Mouse (Mus musculus): Measurements from ENCODE around the gene Ppp1r1b. TPM values are rescaled to one million over a fixed set of nuclear protein-coding genes. Genes with fewer than 3 reads are reported as not detected.

Ppp1r1b gene
- polyA plus RNA-seq, 2 experiments, result 0.04 to 0.17 TPM

DNA sequence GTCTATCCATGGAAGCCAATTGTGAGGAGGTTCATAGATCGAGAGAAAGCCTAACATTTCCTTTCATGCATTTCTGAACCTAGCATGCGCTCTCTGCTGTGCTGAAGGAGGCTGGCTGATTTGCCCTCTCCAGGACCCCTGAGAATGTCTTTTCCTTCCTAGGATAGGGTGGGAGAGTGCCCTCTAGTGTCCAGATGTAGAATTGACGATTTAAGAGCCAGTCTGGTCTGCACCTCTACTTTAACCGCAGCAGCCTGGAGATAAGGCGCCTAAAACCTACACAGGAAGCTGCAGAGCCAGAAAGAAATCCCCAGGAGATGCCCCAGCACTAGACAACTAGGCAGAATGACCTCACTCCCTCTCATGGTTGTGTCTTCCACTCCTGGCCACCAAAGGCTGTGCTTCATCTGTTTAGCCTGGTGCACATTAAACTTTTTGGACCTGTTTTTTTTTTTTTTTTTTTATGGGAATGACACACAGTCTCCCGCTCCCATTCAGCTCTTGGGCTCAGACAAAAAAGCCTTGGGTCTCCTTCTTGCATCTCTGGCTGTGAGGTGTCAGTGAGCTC lies 7.6 kb downstream of the Ppp1r1b start:
- H3K27ac ChIP-seq, result no peak overlapping the region
- TF ChIP-seq EP300 (IDR thresholded peaks at IDR 0.05; ENCODE audit: low read depth), result no peak
- peak; percentile 86 for TF ChIP-seq CTCF (IDR thresholded peaks at IDR 0.05; ENCODE audit: low read depth)
- no peak overlapping the region for H3K4me2 ChIP-seq (ENCODE audit: low read depth)
- no peak overlapping the region for H3K9ac ChIP-seq (replicated peaks)
- WGBS (ENCODE audit: insufficient replicate concordance), result 8% methylated on average over 6 of the region's 6 CpGs
- ATAC-seq (ENCODE audit: insufficient read depth), result no peak
- H3K9me3 ChIP-seq (ENCODE audit: control insufficient read depth, low read length), result no peaks in the 10 kb centered on the region
- DNase-seq (ENCODE audit: low read depth in 3 of 3, low spot score in 3 of 3), result peak; percentile 61 to 62 (median 61)
- no peaks in the 10 kb centered on the region for H3K36me3 ChIP-seq (replicated peaks; ENCODE audit: control insufficient read depth, insufficient read depth, low read depth)
- H3K4me1 ChIP-seq (replicated peaks; ENCODE audit: control insufficient read depth in 2 of 2, insufficient read depth in 2 of 2, low read length in 1 of 2), result peaks cover 9 to 19% of the 10 kb centered on the region in 2 experiments
- peaks cover 11% of the 10 kb centered on the region for H3K27me3 ChIP-seq (ENCODE audit: control insufficient read depth, insufficient read depth, low read length)
- H3K4me3 ChIP-seq (ENCODE audit: insufficient read depth in 1 of 2, low read depth in 2 of 2, low read length in 2 of 2), result no peak overlapping the region

GRCm38 (mm10) chr11:98356625-98357394 lies 8.6 kb downstream of the Ppp1r1b start:
- H3K27me3 ChIP-seq (ENCODE audit: control insufficient read depth, insufficient read depth, low read length), result peaks cover 4% of the 10 kb centered on the region
- ATAC-seq (ENCODE audit: insufficient read depth), result no peak
- no peaks in the 10 kb centered on the region for H3K9me3 ChIP-seq (ENCODE audit: control insufficient read depth, low read length)
- H3K4me3 ChIP-seq (ENCODE audit: insufficient read depth in 1 of 2, low read depth in 2 of 2, low read length in 2 of 2), result no peak overlapping the region
- DNase-seq (ENCODE audit: low read depth in 3 of 3, low spot score in 3 of 3), result no peak
- H3K36me3 ChIP-seq (replicated peaks; ENCODE audit: control insufficient read depth, insufficient read depth, low read depth), result no peaks in the 10 kb centered on the region
- TF ChIP-seq CTCF (IDR thresholded peaks at IDR 0.05; ENCODE audit: low read depth), result no peak
- no peak for TF ChIP-seq EP300 (IDR thresholded peaks at IDR 0.05; ENCODE audit: low read depth)
- H3K4me2 ChIP-seq (ENCODE audit: low read depth), result peak overlapping the region; percentile 80
- no peak overlapping the region for H3K27ac ChIP-seq
- 63% methylated on average over 7 of the region's 7 CpGs for WGBS (ENCODE audit: insufficient replicate concordance)
- H3K9ac ChIP-seq (replicated peaks), result no peak overlapping the region
- peaks cover 9 to 19% of the 10 kb centered on the region in 2 experiments for H3K4me1 ChIP-seq (replicated peaks; ENCODE audit: control insufficient read depth in 2 of 2, insufficient read depth in 2 of 2, low read length in 1 of 2)

- Histone ChIP-seq H3K9ac (replicated peaks) (peak overlapping the region; percentile 67), H3K27ac (peak overlapping the region; percentile 41), H3K27me3 (ENCODE audit: control insufficient read depth, insufficient read depth, low read length) (peaks cover 4% of the 10 kb centered on the region), H3K4me2 (ENCODE audit: low read depth) (peak overlapping the region; percentile 80), H3K36me3 (replicated peaks; ENCODE audit: control insufficient read depth, insufficient read depth, low read depth) (no peaks in the 10 kb centered on the region), H3K9me3 (ENCODE audit: control insufficient read depth, low read length) (no peaks in the 10 kb centered on the region), H3K4me3 (ENCODE audit: insufficient read depth in 1 of 2, low read depth in 2 of 2, low read length in 2 of 2) (peak overlapping the region; percentile 78 to 90), H3K4me1 (replicated peaks; ENCODE audit: control insufficient read depth in 2 of 2, insufficient read depth in 2 of 2, low read length in 1 of 2) (peaks cover 9 to 19% of the 10 kb centered on the region in 2 experiments)
- 12% methylated on average over 13 of the region's 13 CpGs for WGBS (ENCODE audit: insufficient replicate concordance)
- DNase-seq (ENCODE audit: low read depth in 3 of 3, low spot score in 3 of 3) (no peak), ATAC-seq (ENCODE audit: insufficient read depth) (peak; percentile 7; the same call in 1 of the 2 replicates)
- no peak for TF ChIP-seq EP300 (IDR thresholded peaks at IDR 0.05; ENCODE audit: low read depth)
- TF ChIP-seq CTCF (IDR thresholded peaks at IDR 0.05; ENCODE audit: low read depth), result no peak
Observed at GRCm38 (mm10) chr11:98357396-98358160, 9.4 kb downstream of the Ppp1r1b start.

GRCm38 (mm10) chr11:98358161-98359083 lies 10.2 kb downstream of the Ppp1r1b start, which contains the start of gene Stard3:
TSS of gene Stard3 (plus strand) at chr11:98358368.
- Histone ChIP-seq H3K4me3 (ENCODE audit: insufficient read depth in 1 of 2, low read depth in 2 of 2, low read length in 2 of 2) (peak within 1 kb of the TSS; percentile 89 to 90), H3K4me1 (replicated peaks; ENCODE audit: control insufficient read depth in 2 of 2, insufficient read depth in 2 of 2, low read length in 1 of 2) (peaks cover 9 to 19% of the 10 kb centered on the region in 2 experiments), H3K27ac (peak within 1 kb of the TSS; percentile 41), H3K4me2 (ENCODE audit: low read depth) (peak within 1 kb of the TSS; percentile 80), H3K36me3 (replicated peaks; ENCODE audit: control insufficient read depth, insufficient read depth, low read depth) (no peaks in the 10 kb centered on the region), H3K9ac (replicated peaks) (peak within 1 kb of the TSS; percentile 89), H3K9me3 (ENCODE audit: control insufficient read depth, low read length) (no peaks in the 10 kb centered on the region), H3K27me3 (ENCODE audit: control insufficient read depth, insufficient read depth, low read length) (peaks cover 4% of the 10 kb centered on the region)
- TF ChIP-seq EP300 (IDR thresholded peaks at IDR 0.05; ENCODE audit: low read depth) (no peak), CTCF (IDR thresholded peaks at IDR 0.05; ENCODE audit: low read depth) (no peak)
- peak; percentile 87 for ATAC-seq (ENCODE audit: insufficient read depth)
- WGBS (ENCODE audit: insufficient replicate concordance), result 0% methylated on average over 59 of the region's 60 CpGs
- peak; percentile 84 to 87 (median 85) for DNase-seq (ENCODE audit: low read depth in 3 of 3, low spot score in 3 of 3)
